Mouse (Mus musculus): Measurements from ENCODE around the gene Armc2.

- TF ChIP-seq POLR2A (IDR thresholded peaks at IDR 0.05; ENCODE audit: low read depth, low read length) (no peak), CTCF (IDR thresholded peaks at IDR 0.05; ENCODE audit: borderline replicate concordance, insufficient read depth, low read length) (no peak)
Observed at GRCm38 (mm10) chr10:41953528-41953864, 64.7 kb downstream of the Armc2 start.
